Mouse (Mus musculus) G1E (cell line): ENCODE measurements around the gene Rcor3.

ENCODE experiments used
- CTCF ChIP-seq: IDR thresholded peaks from 2 replicates; pipeline ENCODE4 v1.5.1; 2012; ENCODE audit warnings: low read depth, low read length, inconsistent platforms, mixed read lengths
- GATA1 ChIP-seq: IDR thresholded peaks from 2 replicates; pipeline ENCODE4 v1.6.1; 2012; ENCODE audit warnings: borderline replicate concordance, low read length, inconsistent platforms, mixed read lengths

DNA sequence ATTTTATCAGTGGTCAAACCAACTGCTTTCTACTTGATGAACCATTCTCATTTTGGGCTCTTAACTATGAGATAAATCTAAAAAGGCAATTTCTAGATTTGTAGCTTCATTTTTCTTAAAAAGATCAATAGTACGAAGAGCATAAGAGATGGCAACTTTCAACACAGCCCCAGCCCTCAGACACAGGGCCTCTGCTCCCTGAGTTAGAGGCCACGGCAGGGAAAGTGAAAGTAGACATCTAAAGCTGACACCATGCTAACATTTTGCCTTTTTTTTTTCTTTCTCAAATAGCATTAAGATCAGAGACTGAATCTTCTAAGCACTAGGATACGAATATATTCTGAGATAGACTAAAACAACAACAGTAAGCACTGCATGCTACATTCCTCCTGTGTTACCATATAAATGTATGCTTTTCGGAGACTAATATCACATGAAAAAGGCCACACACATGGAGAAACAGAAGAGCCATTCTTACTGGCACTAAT lies 31.9 kb downstream of the Rcor3 start:
- TF ChIP-seq CTCF (no peak), GATA1 (no peak)
